Mouse (Mus musculus) embryonic facial prominence, embryonic 10.5 days (tissue): ENCODE data around the gene Oprd1. TPM values are rescaled to one million over a fixed set of nuclear protein-coding genes. Genes with fewer than 3 reads are reported as not detected.
A peak's percentile ranks its signal among the peaks of the same experiment; 100 is the strongest.

Experiments
- DNase-seq: peaks from one replicate; pipeline ENCODE4 v3.0.0-alpha.2; 2017; ENCODE audit warnings: low spot score
- H3K27ac ChIP-seq: fragments of 300-500 bp; sonication (generic); replicated peaks from 2 replicates; pipeline ENCODE4 v1.5.1; 2016; ENCODE audit warnings: mild to moderate bottlenecking
- H3K27me3 ChIP-seq: fragments of 300-500 bp; sonication (generic); replicated peaks from 2 replicates; pipeline ENCODE4 v1.6.1; 2016; ENCODE audit warnings: low read depth, mild to moderate bottlenecking; ENCODE audit not compliant: poor library complexity, severe bottlenecking
- H3K36me3 ChIP-seq: fragments of 300-500 bp; sonication (generic); replicated peaks from 2 replicates; pipeline ENCODE4 v1.6.1; 2016; ENCODE audit warnings: mild to moderate bottlenecking, moderate library complexity
- H3K4me1 ChIP-seq: fragments of 300-500 bp; sonication (generic); 2 replicates; pipeline ENCODE4 v1.6.1; 2016
- H3K4me3 ChIP-seq: fragments of 300-500 bp; sonication (generic); 2 replicates; pipeline ENCODE4 v1.5.1; 2016; ENCODE audit warnings: mild to moderate bottlenecking, moderate library complexity
- H3K9me3 ChIP-seq: fragments of 300-500 bp; sonication (generic); 2 replicates; pipeline ENCODE4 v1.6.1; 2016; ENCODE audit warnings: mild to moderate bottlenecking
- WGBS: fragments of 180-500 bp; shearing (Covaris S2); methylation state at CpG from one replicate; pipeline ENCODE4 v1.1.7; 2016; 5-methylcytosine and 5-hydroxymethylcytosine counted together
- polyA plus RNA-seq: library from polyadenylated mRNA; unstranded; fragments of >200 nt; fragmentation: Nextera tagmentation; extraction: Ambion mirVana; gene quantifications from 2 replicates; pipeline ENCODE4 v1.2.1, GENCODE M21; 2016

Oprd1 gene
- polyA plus RNA-seq, 1 experiment from 2014 or later: 0.35 TPM

- Histone ChIP-seq H3K4me3 (no peak overlapping the region), H3K4me1 (peaks cover 17% of the 10 kb centered on the region), H3K36me3 (no peaks in the 10 kb centered on the region), H3K9me3 (no peaks in the 10 kb centered on the region), H3K27ac (no peak overlapping the region), H3K27me3 (no peaks in the 10 kb centered on the region)
- DNase-seq: no peak
- 64% methylated on average over 16 of the region's 16 CpGs for WGBS
These were observed 22.3 kb upstream of the Oprd1 start for GRCm38 (mm10) chr4:132166350-132167290.

GRCm38 (mm10) chr4:132165691-132166090 is 21.4 kb upstream of the Oprd1 start:
- H3K27ac ChIP-seq: no peak overlapping the region
- H3K4me3 ChIP-seq: no peak overlapping the region
- peaks cover 12% of the 10 kb centered on the region for H3K4me1 ChIP-seq
- H3K27me3 ChIP-seq: no peaks in the 10 kb centered on the region
- WGBS: 66% methylated on average over 14 of the region's 14 CpGs
- no peak for DNase-seq
- no peaks in the 10 kb centered on the region for H3K9me3 ChIP-seq
- no peaks in the 10 kb centered on the region for H3K36me3 ChIP-seq

- 47% methylated on average over 12 of the region's 12 CpGs for WGBS
- no peaks in the 10 kb centered on the region for H3K36me3 ChIP-seq
- no peaks in the 10 kb centered on the region for H3K9me3 ChIP-seq
- H3K27me3 ChIP-seq: no peaks in the 10 kb centered on the region
- H3K4me3 ChIP-seq: no peak overlapping the region
- DNase-seq: peak; percentile 24
- H3K4me1 ChIP-seq: peaks cover 23% of the 10 kb centered on the region
- no peak overlapping the region for H3K27ac ChIP-seq
These were observed 12.8 kb upstream of the Oprd1 start for GRCm38 (mm10) chr4:132156941-132157622.

DNA sequence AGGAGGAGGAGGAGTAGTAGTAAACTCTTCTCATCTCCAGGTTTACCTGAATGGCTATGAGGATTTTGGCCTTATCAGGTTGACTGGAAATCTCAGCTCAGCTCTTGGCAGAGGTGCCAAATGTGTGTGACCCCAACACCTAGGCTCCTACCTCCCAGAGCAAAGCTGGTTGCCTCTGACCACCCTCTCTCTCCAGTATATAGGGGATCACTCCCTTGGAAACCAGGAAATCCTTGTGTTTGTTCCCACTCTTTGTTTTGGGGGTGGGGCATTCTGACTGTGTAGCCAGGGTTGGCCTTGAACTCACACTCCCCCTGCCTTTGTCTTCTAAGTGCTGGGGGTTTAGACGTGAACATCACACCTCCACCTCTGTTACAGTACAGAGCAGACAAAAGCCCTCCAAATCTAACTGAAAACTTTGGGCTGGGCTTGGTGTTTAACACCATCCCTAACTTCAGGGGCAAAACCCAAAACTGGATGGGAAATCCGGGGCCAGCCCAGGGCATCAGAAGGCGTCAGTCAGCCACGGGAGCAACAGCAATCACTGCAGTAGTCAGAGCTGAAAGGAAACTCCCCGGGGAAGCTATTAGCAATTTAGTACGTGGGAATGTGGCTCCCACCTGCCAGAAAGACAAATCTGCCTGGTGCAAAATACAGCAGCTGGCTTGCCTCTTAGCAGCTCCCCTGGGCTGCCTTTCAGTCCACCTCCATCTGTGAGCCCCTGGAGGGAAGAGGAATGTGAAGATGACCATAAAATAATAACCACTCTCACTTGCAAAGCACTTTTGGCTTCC is 10.8 kb upstream of the Oprd1 start:
- no peak overlapping the region for H3K27ac ChIP-seq
- H3K36me3 ChIP-seq: no peaks in the 10 kb centered on the region
- no peaks in the 10 kb centered on the region for H3K9me3 ChIP-seq
- H3K27me3 ChIP-seq: no peaks in the 10 kb centered on the region
- 9% methylated on average over 6 of the region's 6 CpGs for WGBS
- peak; percentile 25 for DNase-seq
- H3K4me1 ChIP-seq: peaks cover 23% of the 10 kb centered on the region
- H3K4me3 ChIP-seq: no peak overlapping the region

- Histone ChIP-seq H3K4me1 (peaks cover 15% of the 10 kb centered on the region), H3K9me3 (no peaks in the 10 kb centered on the region), H3K27ac (no peak overlapping the region), H3K36me3 (no peaks in the 10 kb centered on the region), H3K4me3 (no peak overlapping the region), H3K27me3 (peaks cover 7% of the 10 kb centered on the region)
- whole genome bisulfite sequencing: 80% methylated on average over 1 of the region's 1 CpGs
- no peak for DNase-seq
These were observed 7.4 kb upstream of the Oprd1 start for GRCm38 (mm10) chr4:132151673-132152072.

GRCm38 (mm10) chr4:132146201-132146600 is 1.9 kb upstream of the Oprd1 start:
- Histone ChIP-seq H3K4me3 (no peak overlapping the region), H3K36me3 (no peaks in the 10 kb centered on the region), H3K9me3 (no peaks in the 10 kb centered on the region), H3K27ac (no peak overlapping the region), H3K27me3 (peaks cover 61% of the 10 kb centered on the region), H3K4me1 (peaks cover 14% of the 10 kb centered on the region)
- DNase-seq: no peak
- 69% methylated on average over 5 of the region's 5 CpGs for WGBS

DNA sequence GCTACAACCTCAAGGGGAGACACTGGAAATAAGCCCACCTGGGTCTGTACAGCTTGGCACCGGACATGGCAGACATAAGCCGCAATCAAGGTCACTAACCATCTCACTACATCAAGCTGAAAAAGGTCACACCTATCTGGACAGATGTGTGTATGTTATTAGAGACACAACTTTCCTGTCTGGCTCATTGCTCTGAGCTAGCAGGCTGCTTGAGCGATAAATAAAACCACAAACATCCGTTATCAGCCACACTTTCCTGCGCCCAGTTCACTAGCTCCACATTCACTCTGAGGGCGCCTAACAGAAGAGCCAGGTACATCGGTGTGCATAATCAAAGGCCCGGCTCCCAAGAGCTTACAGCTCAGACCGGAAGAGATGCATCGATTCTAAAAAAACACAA is 806 bp upstream of the Oprd1 start:
- Histone ChIP-seq H3K27ac (no peak overlapping the region), H3K4me3 (peak overlapping the region; percentile 67), H3K4me1 (peaks cover 14% of the 10 kb centered on the region), H3K9me3 (no peaks in the 10 kb centered on the region), H3K36me3 (no peaks in the 10 kb centered on the region), H3K27me3 (peaks cover 71% of the 10 kb centered on the region)
- 38% methylated on average over 10 of the region's 10 CpGs for WGBS
- no peak for DNase-seq

DNA sequence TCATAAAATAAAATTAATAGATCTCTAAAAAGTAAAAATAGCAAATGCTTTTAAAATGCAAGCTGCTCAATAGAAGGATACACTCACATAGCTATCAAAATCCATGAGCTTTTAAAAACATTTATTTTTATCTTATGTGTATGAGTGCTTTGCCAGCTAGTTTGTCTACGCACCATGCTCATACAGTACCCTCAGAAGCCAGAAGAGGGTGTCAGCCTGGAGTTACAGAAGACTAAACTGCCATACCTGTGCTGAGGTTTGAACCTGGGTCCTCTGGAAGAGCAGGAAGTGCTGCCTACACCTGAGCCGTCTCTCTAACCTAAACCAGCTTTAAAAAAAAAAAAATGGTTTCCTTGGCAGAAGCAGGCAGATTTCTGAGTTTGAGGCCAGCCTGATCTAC is 5.6 kb downstream of the Oprd1 start:
- H3K36me3 ChIP-seq: no peaks in the 10 kb centered on the region
- H3K27ac ChIP-seq: no peak overlapping the region
- DNase-seq: no peak
- peaks cover under 1% of the 10 kb centered on the region; the same call in 1 of the 2 replicates for H3K4me1 ChIP-seq
- peaks cover 34% of the 10 kb centered on the region for H3K27me3 ChIP-seq
- WGBS: 92% methylated on average over 2 of the region's 2 CpGs
- no peak overlapping the region for H3K4me3 ChIP-seq
- no peaks in the 10 kb centered on the region for H3K9me3 ChIP-seq

DNA sequence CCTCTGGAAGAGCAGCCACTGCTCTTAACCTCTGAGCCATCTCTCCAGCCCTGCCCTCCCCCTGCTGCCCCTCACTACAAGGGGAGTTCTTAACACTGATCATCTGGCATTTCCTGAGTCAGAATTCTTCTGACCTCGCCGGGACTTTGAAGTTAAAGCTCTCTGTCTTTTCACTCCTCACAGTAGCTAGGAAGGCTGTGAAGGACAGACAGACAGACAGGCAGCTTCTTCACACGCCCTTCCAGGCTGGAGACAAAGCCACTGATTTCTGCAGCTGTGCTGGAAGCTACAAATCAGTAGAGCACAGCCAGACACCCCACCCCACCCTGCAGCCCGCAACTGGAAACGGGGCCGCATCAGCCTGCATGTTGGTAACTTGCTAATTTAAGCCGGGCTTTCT is 7.3 kb downstream of the Oprd1 start:
- 76% methylated on average over 7 of the region's 7 CpGs for WGBS
- no peaks in the 10 kb centered on the region for H3K9me3 ChIP-seq
- DNase-seq: no peak
- H3K36me3 ChIP-seq: no peaks in the 10 kb centered on the region
- H3K4me1 ChIP-seq: no peaks in the 10 kb centered on the region
- H3K27me3 ChIP-seq: peaks cover 18% of the 10 kb centered on the region
- H3K27ac ChIP-seq: no peak overlapping the region
- H3K4me3 ChIP-seq: no peak overlapping the region

DNA sequence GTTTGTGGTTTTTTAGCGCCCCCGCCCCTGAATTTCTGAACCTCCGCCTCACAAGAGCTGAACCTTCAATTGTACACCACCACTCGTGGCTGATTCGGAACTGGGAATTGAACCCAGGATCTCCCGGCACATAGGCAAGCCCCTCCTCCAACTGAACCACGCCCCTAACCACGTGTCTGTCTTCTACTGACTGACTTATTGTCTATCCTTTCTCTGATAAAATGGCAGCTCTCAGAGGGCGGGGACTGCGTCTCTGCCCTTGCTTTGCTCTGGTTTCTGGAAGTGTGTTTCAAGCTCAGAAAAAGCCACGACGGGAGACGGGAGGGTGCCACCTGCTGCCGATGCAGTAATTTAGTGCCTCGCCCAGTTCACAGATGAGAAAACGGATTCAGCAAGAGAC is 10.4 kb downstream of the Oprd1 start:
- Histone ChIP-seq H3K36me3 (no peaks in the 10 kb centered on the region), H3K27me3 (no peaks in the 10 kb centered on the region), H3K9me3 (no peaks in the 10 kb centered on the region), H3K4me3 (no peak overlapping the region), H3K27ac (no peak overlapping the region), H3K4me1 (peaks cover 8% of the 10 kb centered on the region; the same call in 1 of the 2 replicates)
- WGBS: 72% methylated on average over 16 of the region's 16 CpGs
- no peak for DNase-seq

GRCm38 (mm10) chr4:132133381-132133780 is 10.9 kb downstream of the Oprd1 start:
- no peaks in the 10 kb centered on the region for H3K9me3 ChIP-seq
- H3K27ac ChIP-seq: no peak overlapping the region
- 94% methylated on average over 5 of the region's 5 CpGs for WGBS
- no peaks in the 10 kb centered on the region for H3K36me3 ChIP-seq
- DNase-seq: no peak
- H3K4me1 ChIP-seq: peaks cover 10% of the 10 kb centered on the region; the same call in 1 of the 2 replicates
- no peak overlapping the region for H3K4me3 ChIP-seq
- no peaks in the 10 kb centered on the region for H3K27me3 ChIP-seq

GRCm38 (mm10) chr4:132132297-132132696 is 12.0 kb downstream of the Oprd1 start:
- Histone ChIP-seq H3K27ac (no peak overlapping the region), H3K27me3 (no peaks in the 10 kb centered on the region), H3K4me3 (no peak overlapping the region), H3K9me3 (no peaks in the 10 kb centered on the region), H3K36me3 (no peaks in the 10 kb centered on the region), H3K4me1 (peaks cover 10% of the 10 kb centered on the region; the same call in 1 of the 2 replicates)
- DNase-seq: no peak
- 83% methylated on average over 7 of the region's 7 CpGs for WGBS
